Mouse (Mus musculus) midbrain, postnatal 0 days (tissue): ENCODE data around the gene Ifne. TPM values are rescaled to one million over a fixed set of nuclear protein-coding genes. Genes with fewer than 3 reads are reported as not detected.

Experiments
- ATAC-seq: fragments of 200-750 bp; cut with Nextera tagmentation; 2 replicates; pipeline ENCODE4 v1.8.0; 2017; ENCODE audit warnings: moderate number of reproducible peaks, mild to moderate bottlenecking, moderate TSS enrichment, moderate library complexity; ENCODE audit not compliant: low FRiP score
- DNase-seq: peaks from one replicate; pipeline ENCODE4 v3.0.0-alpha.2; 2015; ENCODE audit warnings: low spot score
- H3K27ac ChIP-seq: fragments of 300-500 bp; sonication (generic); 2 replicates; pipeline ENCODE4 v1.5.1; 2014; ENCODE audit warnings: low read depth, mild to moderate bottlenecking, low read length, mixed read lengths
- H3K27me3 ChIP-seq: fragments of 300-500 bp; sonication (generic); 2 replicates; pipeline ENCODE4 v1.6.1; 2014; ENCODE audit warnings: low read length, control low read depth, mixed read lengths; ENCODE audit not compliant: insufficient read depth
- H3K36me3 ChIP-seq: fragments of 300-500 bp; sonication (generic); 2 replicates; pipeline ENCODE4 v1.6.1; 2014; ENCODE audit warnings: low read length, control low read depth, mixed read lengths; ENCODE audit not compliant: insufficient read depth
- H3K4me1 ChIP-seq: fragments of 300-500 bp; sonication (generic); 2 replicates; pipeline ENCODE4 v1.6.1; 2014; ENCODE audit warnings: mild to moderate bottlenecking, control low read depth, antibody characterized with exemption, low read length, mixed read lengths; ENCODE audit not compliant: insufficient read depth
- H3K4me2 ChIP-seq: fragments of 300-500 bp; sonication (generic); 2 replicates; pipeline ENCODE4 v1.6.1; 2014; ENCODE audit warnings: low read depth, mild to moderate bottlenecking, low read length, mixed read lengths; ENCODE audit not compliant: poor library complexity, severe bottlenecking
- H3K4me3 ChIP-seq: fragments of 300-500 bp; sonication (generic); 2 replicates; pipeline ENCODE4 v1.5.1; 2014; ENCODE audit warnings: low read depth, mild to moderate bottlenecking, low read length, moderate library complexity
- H3K9ac ChIP-seq: fragments of 300-500 bp; sonication (generic); replicated peaks from 2 replicates; pipeline ENCODE4 v1.6.1; 2014; ENCODE audit warnings: mild to moderate bottlenecking, low read length, moderate library complexity, mixed read lengths; ENCODE audit not compliant: poor library complexity, severe bottlenecking
- H3K9me3 ChIP-seq: fragments of 300-500 bp; sonication (generic); 2 replicates; pipeline ENCODE4 v1.6.1; 2016; ENCODE audit warnings: low read length, control low read depth
- CTCF ChIP-seq: IDR thresholded peaks from 2 replicates; pipeline ENCODE4 v1.5.1; 2016; ENCODE audit warnings: antibody characterized with exemption, mild to moderate bottlenecking
- whole genome bisulfite sequencing: fragments of 180-500 bp; shearing (Covaris S2); extraction: QIAGEN DNeasy Blood & Tissue Kit; methylation state at CpG from one replicate; pipeline ENCODE4 v1.1.7; 2014; 5-methylcytosine and 5-hydroxymethylcytosine counted together
- polyA plus RNA-seq: library from polyadenylated mRNA; unstranded; fragments of >200 nt; fragmentation: Nextera tagmentation; extraction: Ambion mirVana; gene quantifications from 2 replicates; pipeline ENCODE4 v1.2.1, GENCODE M21; 2015
- total RNA-seq: library from RNA; depleted of rRNA; stranded (reverse); fragments of >200 nt; gene quantifications from 2 replicates; pipeline ENCODE4 v1.2.3, GENCODE M21; 2014

Ifne gene
- total and polyA plus RNA-seq, 2 experiments from 2014 or later, result not detected

DNA sequence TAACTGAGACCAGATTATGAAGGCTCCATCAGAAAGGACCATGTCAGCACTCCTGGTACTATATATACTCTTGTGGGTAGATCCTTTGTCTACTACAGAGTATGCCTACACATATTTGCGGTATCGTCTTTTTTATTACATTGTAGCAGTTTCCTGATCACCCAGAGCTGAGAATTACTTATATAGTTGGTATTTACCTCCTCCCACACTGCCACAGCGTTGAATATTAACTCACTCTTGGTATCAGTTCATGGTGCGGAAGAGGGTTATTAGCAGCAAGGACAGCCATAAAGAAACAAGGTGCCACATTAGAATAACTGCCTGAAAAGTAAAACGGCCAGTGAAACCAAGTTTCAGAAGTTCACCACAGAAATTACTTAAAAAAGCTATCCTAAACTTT is 41.3 kb upstream of the Ifne start:
- H3K4me1 ChIP-seq, result no peaks in the 10 kb centered on the region
- 94% methylated on average over 5 of the region's 5 CpGs for WGBS
- TF ChIP-seq CTCF, result no peak
- H3K4me2 ChIP-seq, result no peak overlapping the region
- no peaks in the 10 kb centered on the region for H3K27me3 ChIP-seq
- no peak overlapping the region for H3K9ac ChIP-seq
- no peaks in the 10 kb centered on the region for H3K36me3 ChIP-seq
- H3K4me3 ChIP-seq, result no peak overlapping the region
- H3K9me3 ChIP-seq, result no peaks in the 10 kb centered on the region
- H3K27ac ChIP-seq, result no peak overlapping the region
- DNase-seq (no peak), ATAC-seq (no peak)

GRCm38 (mm10) chr4:88917770-88918460 is 37.9 kb upstream of the Ifne start:
- H3K9me3 ChIP-seq, result no peaks in the 10 kb centered on the region
- H3K36me3 ChIP-seq, result no peaks in the 10 kb centered on the region
- no peaks in the 10 kb centered on the region for H3K27me3 ChIP-seq
- ATAC-seq (no peak), DNase-seq (no peak)
- no peak overlapping the region for H3K27ac ChIP-seq
- H3K9ac ChIP-seq, result no peak overlapping the region
- no peak overlapping the region for H3K4me2 ChIP-seq
- no peak overlapping the region for H3K4me3 ChIP-seq
- WGBS, result 97% methylated on average over 5 of the region's 5 CpGs
- H3K4me1 ChIP-seq, result no peaks in the 10 kb centered on the region
- no peak for TF ChIP-seq CTCF

- Histone ChIP-seq H3K27ac (no peak overlapping the region), H3K9me3 (no peaks in the 10 kb centered on the region), H3K36me3 (no peaks in the 10 kb centered on the region), H3K27me3 (no peaks in the 10 kb centered on the region), H3K4me1 (no peaks in the 10 kb centered on the region), H3K9ac (no peak overlapping the region), H3K4me2 (no peak overlapping the region), H3K4me3 (no peak overlapping the region)
- 81% methylated on average over 4 of the region's 4 CpGs for WGBS
- no peak for TF ChIP-seq CTCF
- DNase-seq, result no peak
- no peak for ATAC-seq
Observed at GRCm38 (mm10) chr4:88916306-88916705, 36.3 kb upstream of the Ifne start.

DNA sequence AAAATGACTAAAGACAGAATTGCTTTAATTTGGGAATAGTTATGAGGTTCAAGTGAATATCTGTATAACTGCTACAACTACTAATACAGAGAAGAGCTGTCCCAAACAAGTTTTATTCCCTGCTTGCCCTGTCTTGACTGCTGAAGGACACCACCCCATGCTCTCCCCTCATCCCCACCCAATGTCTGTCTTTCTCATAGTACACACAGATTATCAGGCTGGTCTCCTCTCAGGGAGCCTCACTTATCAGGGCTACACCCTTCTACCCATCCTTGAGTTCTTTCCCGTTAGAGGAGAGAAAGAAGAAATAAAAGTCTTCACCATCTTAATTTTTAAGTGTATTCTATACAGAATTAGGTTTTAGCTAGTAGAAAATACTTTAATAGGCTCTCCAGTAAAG is 34.0 kb upstream of the Ifne start:
- no peak overlapping the region for H3K9ac ChIP-seq
- H3K9me3 ChIP-seq, result no peaks in the 10 kb centered on the region
- H3K27ac ChIP-seq, result no peak overlapping the region
- ATAC-seq, result no peak
- no peak overlapping the region for H3K4me2 ChIP-seq
- 78% methylated on average over 1 of the region's 1 CpGs for WGBS
- no peak for DNase-seq
- no peaks in the 10 kb centered on the region for H3K4me1 ChIP-seq
- no peaks in the 10 kb centered on the region for H3K36me3 ChIP-seq
- H3K27me3 ChIP-seq, result no peaks in the 10 kb centered on the region
- H3K4me3 ChIP-seq, result no peak overlapping the region
- TF ChIP-seq CTCF, result no peak

DNA sequence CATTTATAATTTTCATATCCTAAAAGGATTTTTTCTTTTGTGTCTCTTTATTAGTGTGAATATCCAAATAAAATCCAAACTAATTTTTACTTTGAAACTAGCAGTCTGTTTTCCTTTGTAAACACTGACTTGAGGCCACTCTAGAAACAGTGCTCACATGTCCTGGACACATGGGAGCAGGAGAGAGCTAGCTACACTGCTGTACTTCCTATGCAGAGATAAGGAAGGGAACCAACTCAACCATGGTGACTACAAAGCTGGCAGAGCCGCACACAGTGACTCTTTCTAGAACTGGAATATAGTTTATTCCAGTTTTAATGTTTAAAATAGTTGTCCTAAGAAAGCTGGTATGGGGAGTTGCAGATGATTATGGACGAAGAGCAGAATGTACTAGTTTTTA is 32.9 kb upstream of the Ifne start:
- Histone ChIP-seq H3K36me3 (no peaks in the 10 kb centered on the region), H3K4me2 (no peak overlapping the region), H3K27me3 (no peaks in the 10 kb centered on the region), H3K9me3 (no peaks in the 10 kb centered on the region), H3K27ac (no peak overlapping the region), H3K4me1 (no peaks in the 10 kb centered on the region), H3K9ac (no peak overlapping the region), H3K4me3 (no peak overlapping the region)
- no peak for TF ChIP-seq CTCF
- ATAC-seq (no peak), DNase-seq (no peak)
- WGBS, result 89% methylated on average over 2 of the region's 2 CpGs

GRCm38 (mm10) chr4:88912187-88912586 is 32.2 kb upstream of the Ifne start:
- DNase-seq (no peak), ATAC-seq (no peak)
- no peaks in the 10 kb centered on the region for H3K36me3 ChIP-seq
- no peaks in the 10 kb centered on the region for H3K4me1 ChIP-seq
- H3K4me2 ChIP-seq, result no peak overlapping the region
- no peak for TF ChIP-seq CTCF
- no peaks in the 10 kb centered on the region for H3K9me3 ChIP-seq
- no peaks in the 10 kb centered on the region for H3K27me3 ChIP-seq
- H3K9ac ChIP-seq, result no peak overlapping the region
- H3K27ac ChIP-seq, result no peak overlapping the region
- no peak overlapping the region for H3K4me3 ChIP-seq
- WGBS, result 72% methylated on average over 9 of the region's 9 CpGs
